Mouse (Mus musculus) neutrophil, adult 65 days (primary cell): Measurements from ENCODE around the gene Dynlrb2. TPM values are rescaled to one million over a fixed set of nuclear protein-coding genes. Genes with fewer than 3 reads are reported as not detected.

Experiments
- total RNA-seq: library from RNA; stranded (reverse); gene quantifications from 2 replicates; pipeline ENCODE4 v1.2.4, GENCODE M21; 2023

Gene Dynlrb2
- not detected in 2 replicates for total RNA-seq

GRCm38 (mm10) chr8:116504477-116505120 is at the start of gene Dynlrb2:
Dynlrb2 (plus strand) TSS chr8:116504974.

Other genes starting within 250 kb of the Dynlrb2 start
- gene Cdyl2, start 228.0 kb downstream of the Dynlrb2 start, total RNA-seq, result 8.7 and 13.4 TPM in 2 replicates